Mouse (Mus musculus): ENCODE measurements around the gene Tle3.

DNA sequence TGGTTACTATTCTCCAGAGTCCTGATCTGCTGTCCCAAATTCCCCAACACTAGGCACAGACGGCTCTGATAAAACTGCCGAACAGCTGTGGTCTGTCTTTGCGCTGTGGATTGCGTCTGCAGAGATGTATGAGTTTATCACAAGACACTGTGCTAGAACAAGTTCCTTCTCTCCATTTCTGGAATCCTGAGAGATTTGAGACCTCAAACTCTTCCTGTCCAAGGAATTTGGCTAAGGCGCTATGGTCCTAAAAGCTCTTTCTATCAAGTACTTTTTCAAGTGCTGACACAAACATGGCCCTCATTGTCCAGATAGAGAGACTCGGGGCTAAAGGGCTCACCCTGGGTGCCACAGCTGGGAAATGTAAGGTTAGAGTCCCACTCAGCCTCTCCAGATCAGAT, 83.7 kb downstream of the Tle3 start:
- TF ChIP-seq CTCF (IDR thresholded peaks at IDR 0.05; ENCODE audit: borderline replicate concordance, control insufficient read depth, extremely low read depth, insufficient read depth, low read length, poor library complexity) (no peak), POLR2A (IDR thresholded peaks at IDR 0.05; ENCODE audit: control insufficient read depth, extremely low read depth, insufficient read depth, low read length, poor library complexity) (no peak)

All from thymus, adult 2 months (tissue).